Mouse (Mus musculus) liver, embryonic 13.5 days (tissue): Measurements from ENCODE around the gene Ank3. TPM values are rescaled to one million over a fixed set of nuclear protein-coding genes. Genes with fewer than 3 reads are reported as not detected.

Source experiments
- ATAC-seq: fragments of 200-750 bp; cut with Nextera tagmentation; 2 replicates; pipeline ENCODE4 v1.8.0; 2017; ENCODE audit warnings: low read depth, mild to moderate bottlenecking, moderate number of reproducible peaks, moderate library complexity
- DNase-seq: peaks from one replicate; pipeline ENCODE4 v3.0.0; 2022
- H3K27ac ChIP-seq: fragments of 300-500 bp; sonication (generic); 2 replicates; pipeline ENCODE4 v1.5.1; 2015; ENCODE audit warnings: moderate library complexity, mild to moderate bottlenecking, inconsistent platforms
- H3K27me3 ChIP-seq: fragments of 300-500 bp; sonication (generic); 2 replicates; pipeline ENCODE4 v1.6.1; 2015; ENCODE audit warnings: mild to moderate bottlenecking, inconsistent platforms
- H3K36me3 ChIP-seq: fragments of 300-500 bp; sonication (generic); 2 replicates; pipeline ENCODE4 v1.6.1; 2015; ENCODE audit warnings: mild to moderate bottlenecking, inconsistent platforms
- H3K4me1 ChIP-seq: fragments of 300-500 bp; sonication (generic); replicated peaks from 2 replicates; pipeline ENCODE4 v1.6.1; 2015; ENCODE audit warnings: inconsistent platforms
- H3K4me2 ChIP-seq: fragments of 300-500 bp; sonication (generic); 2 replicates; pipeline ENCODE4 v1.6.1; 2015; ENCODE audit warnings: inconsistent platforms, mild to moderate bottlenecking, moderate library complexity
- H3K4me3 ChIP-seq: fragments of 300-500 bp; sonication (generic); replicated peaks from 2 replicates; pipeline ENCODE4 v1.5.1; 2015; ENCODE audit warnings: mild to moderate bottlenecking, inconsistent platforms
- H3K9ac ChIP-seq: fragments of 300-500 bp; sonication (generic); 2 replicates; pipeline ENCODE4 v1.6.1; 2015; ENCODE audit warnings: mild to moderate bottlenecking, inconsistent platforms
- H3K9me3 ChIP-seq: fragments of 300-500 bp; sonication (generic); replicated peaks from 2 replicates; pipeline ENCODE4 v1.6.1; 2016; ENCODE audit warnings: inconsistent platforms
- WGBS: fragments of 180-500 bp; shearing (Covaris S2); methylation state at CpG from one replicate; pipeline ENCODE4 v1.1.7; 2015; ENCODE audit not compliant: insufficient replicate concordance; 5-methylcytosine and 5-hydroxymethylcytosine counted together
- polyA plus RNA-seq: library from polyadenylated mRNA; unstranded; fragments of >200 nt; fragmentation: Nextera tagmentation; extraction: Ambion mirVana; gene quantifications from 2 replicates; pipeline ENCODE4 v1.2.1, GENCODE M21; 2015

Ank3 gene
- polyA plus RNA-seq, 1 experiment from 2014 or later = 5.6 TPM

- no peak overlapping the region for H3K4me3 ChIP-seq
- no peaks in the 10 kb centered on the region for H3K36me3 ChIP-seq
- WGBS = 82% methylated on average over 14 of the region's 14 CpGs
- H3K9me3 ChIP-seq = no peaks in the 10 kb centered on the region
- ATAC-seq (no peak), DNase-seq (no peak)
- H3K27ac ChIP-seq = no peak overlapping the region
- no peak overlapping the region for H3K4me2 ChIP-seq
- H3K4me1 ChIP-seq = no peaks in the 10 kb centered on the region
- H3K9ac ChIP-seq = no peak overlapping the region
- H3K27me3 ChIP-seq = no peaks in the 10 kb centered on the region
Observed at GRCm38 (mm10) chr10:69372061-69372460, 26.5 kb upstream of the Ank3 start.

- DNase-seq = no peak
- Histone ChIP-seq H3K27me3 (no peaks in the 10 kb centered on the region), H3K27ac (no peak overlapping the region), H3K4me1 (no peaks in the 10 kb centered on the region), H3K4me3 (no peak overlapping the region), H3K9me3 (no peaks in the 10 kb centered on the region), H3K9ac (no peak overlapping the region), H3K36me3 (no peaks in the 10 kb centered on the region), H3K4me2 (no peak overlapping the region)
- 53% methylated on average over 10 of the region's 10 CpGs for WGBS
- ATAC-seq = no peak
Observed at GRCm38 (mm10) chr10:69373796-69374550, 24.6 kb upstream of the Ank3 start.

GRCm38 (mm10) chr10:69375154-69375553 lies 23.4 kb upstream of the Ank3 start:
- Histone ChIP-seq H3K9me3 (no peaks in the 10 kb centered on the region), H3K4me3 (no peak overlapping the region), H3K9ac (no peak overlapping the region), H3K4me2 (no peak overlapping the region), H3K36me3 (no peaks in the 10 kb centered on the region), H3K4me1 (no peaks in the 10 kb centered on the region), H3K27ac (no peak overlapping the region), H3K27me3 (no peaks in the 10 kb centered on the region)
- DNase-seq (no peak), ATAC-seq (no peak)
- WGBS = 36% methylated on average over 7 of the region's 7 CpGs

GRCm38 (mm10) chr10:69383186-69383585 lies 15.4 kb upstream of the Ank3 start:
- 79% methylated on average over 1 of the region's 1 CpGs for WGBS
- Histone ChIP-seq H3K4me2 (no peak overlapping the region), H3K27ac (no peak overlapping the region), H3K4me3 (no peak overlapping the region), H3K4me1 (no peaks in the 10 kb centered on the region), H3K9me3 (no peaks in the 10 kb centered on the region), H3K36me3 (no peaks in the 10 kb centered on the region), H3K9ac (no peak overlapping the region), H3K27me3 (no peaks in the 10 kb centered on the region)
- ATAC-seq (no peak), DNase-seq (no peak)

GRCm38 (mm10) chr10:69384640-69385039 lies 13.9 kb upstream of the Ank3 start:
- Histone ChIP-seq H3K4me2 (no peak overlapping the region), H3K36me3 (no peaks in the 10 kb centered on the region), H3K27me3 (no peaks in the 10 kb centered on the region), H3K4me1 (no peaks in the 10 kb centered on the region), H3K9ac (no peak overlapping the region), H3K27ac (no peak overlapping the region), H3K4me3 (no peak overlapping the region), H3K9me3 (no peaks in the 10 kb centered on the region)
- 71% methylated on average over 11 of the region's 11 CpGs for WGBS
- ATAC-seq = no peak
- DNase-seq = no peak

- Histone ChIP-seq H3K4me1 (no peaks in the 10 kb centered on the region), H3K9me3 (no peaks in the 10 kb centered on the region), H3K4me3 (no peak overlapping the region), H3K9ac (no peak overlapping the region), H3K27me3 (no peaks in the 10 kb centered on the region), H3K27ac (no peak overlapping the region), H3K36me3 (no peaks in the 10 kb centered on the region), H3K4me2 (no peak overlapping the region)
- whole genome bisulfite sequencing = 82% methylated on average over 8 of the region's 8 CpGs
- DNase-seq = no peak
- ATAC-seq = no peak
Observed at GRCm38 (mm10) chr10:69385136-69385535, 13.4 kb upstream of the Ank3 start.

GRCm38 (mm10) chr10:69386767-69387166 lies 11.8 kb upstream of the Ank3 start:
- Histone ChIP-seq H3K4me3 (no peak overlapping the region), H3K36me3 (no peaks in the 10 kb centered on the region), H3K4me1 (no peaks in the 10 kb centered on the region), H3K9ac (no peak overlapping the region), H3K27ac (no peak overlapping the region), H3K27me3 (no peaks in the 10 kb centered on the region), H3K9me3 (no peaks in the 10 kb centered on the region), H3K4me2 (no peak overlapping the region)
- ATAC-seq (no peak), DNase-seq (no peak)
- WGBS = 59% methylated on average over 8 of the region's 8 CpGs

- Histone ChIP-seq H3K27ac (no peak overlapping the region), H3K4me2 (no peak overlapping the region), H3K36me3 (no peaks in the 10 kb centered on the region), H3K4me1 (no peaks in the 10 kb centered on the region), H3K9ac (no peak overlapping the region), H3K9me3 (no peaks in the 10 kb centered on the region), H3K27me3 (no peaks in the 10 kb centered on the region), H3K4me3 (no peak overlapping the region)
- DNase-seq (no peak), ATAC-seq (no peak)
- 68% methylated on average over 4 of the region's 4 CpGs for WGBS
Observed at GRCm38 (mm10) chr10:69389511-69389910, 9.1 kb upstream of the Ank3 start.

- H3K27me3 ChIP-seq = peaks cover 49% of the 10 kb centered on the region
- H3K9ac ChIP-seq = 0 out of 2 replicates have a peak overlapping the region, but pooled peaks have one; percentile 36
- DNase-seq = no peak
- peaks cover 3% of the 10 kb centered on the region; the same call in 1 of the 2 replicates for H3K4me1 ChIP-seq
- H3K4me3 ChIP-seq = peak overlapping the region; percentile 57
- ATAC-seq = no peak
- H3K9me3 ChIP-seq = no peaks in the 10 kb centered on the region
- H3K27ac ChIP-seq = no peak overlapping the region
- peak overlapping the region; percentile 72 for H3K4me2 ChIP-seq
- H3K36me3 ChIP-seq = no peaks in the 10 kb centered on the region
- WGBS = 2% methylated on average over 26 of the region's 26 CpGs
Observed at GRCm38 (mm10) chr10:69398197-69398762, 293 bp upstream of the Ank3 start.

- Histone ChIP-seq H3K36me3 (no peaks in the 10 kb centered on the region), H3K9me3 (no peaks in the 10 kb centered on the region), H3K27me3 (peaks cover 49% of the 10 kb centered on the region), H3K9ac (no peak overlapping the region), H3K4me1 (peaks cover 3% of the 10 kb centered on the region; the same call in 1 of the 2 replicates), H3K4me2 (peak overlapping the region; percentile 72), H3K27ac (no peak overlapping the region), H3K4me3 (peak overlapping the region; percentile 57)
- DNase-seq (no peak), ATAC-seq (no peak)
- WGBS = 5% methylated on average over 17 of the region's 17 CpGs
Observed at GRCm38 (mm10) chr10:69399814-69400385, 1.3 kb downstream of the Ank3 start.

GRCm38 (mm10) chr10:69405431-69405830 lies 6.9 kb downstream of the Ank3 start:
- 48% methylated on average over 4 of the region's 4 CpGs for whole genome bisulfite sequencing
- H3K9ac ChIP-seq = no peak overlapping the region
- H3K36me3 ChIP-seq = no peaks in the 10 kb centered on the region
- H3K27me3 ChIP-seq = peaks cover 9% of the 10 kb centered on the region
- DNase-seq = no peak
- H3K4me3 ChIP-seq = no peak overlapping the region
- no peak overlapping the region for H3K27ac ChIP-seq
- H3K4me2 ChIP-seq = no peak overlapping the region
- H3K9me3 ChIP-seq = no peaks in the 10 kb centered on the region
- ATAC-seq = no peak
- H3K4me1 ChIP-seq = no peaks in the 10 kb centered on the region
